8 mouse cellular contexts compared by ENCODE assay signal in genomic region chr5:121204132-121205089, GRCm38 (mm10). TPM values are rescaled to one million over a fixed set of nuclear protein-coding genes. Genes with fewer than 3 reads are reported as not detected.
DNase-seq lines count a peak whose midpoint lies in the region; ATAC-seq and TF ChIP-seq lines count a peak whose summit lies in the region.

Gene Rpl6, plus strand, starts transcription at chr5:121204481.

- POLR2A ChIA-PET in Patski (lab: Charles Lee): interaction anchor here (0.6 to 1.1 kb wide), 3 partner anchors 10 to 60 kb away, joined by 3 read pairs; no protein-coding TSS in a partner anchor

- peaks cover 28% of the 10 kb centered on the region for H3K4me1 ChIP-seq in hindbrain, embryonic 12.5 days

- WGBS in hindbrain, embryonic 12.5 days: 2% methylated on average over 52 of the region's 52 CpGs

- peaks cover 8% of the 10 kb centered on the region for H3K27me3 ChIP-seq in Patski
- H3K27me3 ChIP-seq in hindbrain, embryonic 12.5 days: no peaks in the 10 kb centered on the region

- peak within 1 kb of the TSS; percentile 77 for H3K4me2 ChIP-seq in hindbrain, embryonic 12.5 days (replicated peaks)

- in situ Hi-C loops in Patski (cut with MboI; ENCODE audit: low pct_unique_long_range_greater_than_20kb): no loop called here

- ATAC-seq in Patski: peak; percentile 85
- peak; percentile 93 for ATAC-seq in hindbrain, embryonic 12.5 days (ENCODE audit: low FRiP score)

- H3K36me3 ChIP-seq in hindbrain, embryonic 12.5 days: peaks cover 40% of the 10 kb centered on the region

- no peak for DNase-seq in Patski (ENCODE audit: low read depth, low spot score)
- peak; percentile 81 to 87 for DNase-seq in cerebellum, postnatal 14 days
- DNase-seq in frontal cortex, postnatal 14 days (ENCODE audit: low spot score in 2 of 2): peak; percentile 70 to 74
- peak; percentile 63 to 72 for DNase-seq in layer of hippocampus, postnatal 25 days (ENCODE audit: extremely low spot score in 1 of 2, low spot score in 1 of 2)
- DNase-seq in lung, postnatal 14 days: peak; percentile 76
- DNase-seq in retina, adult 2 months (ENCODE audit: low read depth, low spot score): peak; percentile 81
- DNase-seq in thymus, postnatal 25 days: peak; percentile 75

- H3K4me3 ChIP-seq in hindbrain, embryonic 12.5 days: peak within 1 kb of the TSS; percentile 95

- TF ChIP-seq CTCF in Patski (IDR thresholded peaks at IDR 0.05): no peak

- H3K9me3 ChIP-seq in hindbrain, embryonic 12.5 days (replicated peaks): no peaks in the 10 kb centered on the region

- peak within 1 kb of the TSS; percentile 84 for H3K27ac ChIP-seq in hindbrain, embryonic 12.5 days

- CTCF ChIA-PET in Patski (lab: Charles Lee): interaction anchor here (0.9 kb wide), 1 partner anchor 20 kb away, joined by 3 read pairs; no protein-coding TSS in a partner anchor

- peak within 1 kb of the TSS; percentile 99 for H3K9ac ChIP-seq in hindbrain, embryonic 12.5 days

RNA-seq across cellular contexts. Expression of gene Rpl6, which starts in this region (rescaled TPM):
- 1,368 TPM for polyA plus RNA-seq in Patski (2021)
- polyA plus RNA-seq in hindbrain, embryonic 12.5 days (2016; fragmentation: Nextera tagmentation; extraction: Ambion mirVana): 472 and 473 TPM in 2 replicates
- 100 to 1,000 TPM; 433 to 489 TPM for total RNA-seq in layer of hippocampus, postnatal 25 days (2021)
